Mouse (Mus musculus): ENCODE results near the gene Serpinb6a. TPM values are rescaled to one million over a fixed set of nuclear protein-coding genes. Genes with fewer than 3 reads are reported as not detected.
A peak's percentile ranks its signal among the peaks of the same experiment; 100 is the strongest.

Serpinb6a gene
- polyA plus RNA-seq, 1 experiment from 2014 or later, result 41.8 TPM

- Histone ChIP-seq H3K27ac (replicated peaks; ENCODE audit: low read depth, low read length) (no peak overlapping the region), H3K36me3 (ENCODE audit: control insufficient read depth, insufficient read depth, low read length) (peaks cover 3% of the 10 kb centered on the region; the same call in 1 of the 2 replicates), H3K4me2 (ENCODE audit: low read depth, severe bottlenecking) (no peak overlapping the region), H3K27me3 (ENCODE audit: control insufficient read depth, insufficient read depth, low read length) (no peaks in the 10 kb centered on the region), H3K4me1 (ENCODE audit: control insufficient read depth, insufficient read depth, low read length) (no peaks in the 10 kb centered on the region), H3K9me3 (ENCODE audit: control insufficient read depth, low read length) (no peaks in the 10 kb centered on the region), H3K9ac (ENCODE audit: low read length) (no peak overlapping the region), H3K4me3 (ENCODE audit: low read depth, low read length) (no peak overlapping the region)
- 94% methylated on average over 1 of the region's 1 CpGs for WGBS
- no peak for DNase-seq (ENCODE audit: low spot score)
- no peak for ATAC-seq (ENCODE audit: insufficient number of reproducible peaks, low FRiP score, low TSS enrichment, low read depth)
These were observed 15.9 kb upstream of the Serpinb6a start for GRCm38 (mm10) chr13:34018521-34018920.

- H3K27ac ChIP-seq (replicated peaks; ENCODE audit: low read depth, low read length), result no peak overlapping the region
- 95% methylated on average over 9 of the region's 9 CpGs for WGBS
- no peak overlapping the region for H3K4me2 ChIP-seq (ENCODE audit: low read depth, severe bottlenecking)
- no peak for ATAC-seq (ENCODE audit: insufficient number of reproducible peaks, low FRiP score, low TSS enrichment, low read depth)
- H3K4me1 ChIP-seq (ENCODE audit: control insufficient read depth, insufficient read depth, low read length), result no peaks in the 10 kb centered on the region
- no peak overlapping the region for H3K4me3 ChIP-seq (ENCODE audit: low read depth, low read length)
- peaks cover 3% of the 10 kb centered on the region; the same call in 1 of the 2 replicates for H3K36me3 ChIP-seq (ENCODE audit: control insufficient read depth, insufficient read depth, low read length)
- no peaks in the 10 kb centered on the region for H3K9me3 ChIP-seq (ENCODE audit: control insufficient read depth, low read length)
- no peak for DNase-seq (ENCODE audit: low spot score)
- no peak overlapping the region for H3K9ac ChIP-seq (ENCODE audit: low read length)
- no peaks in the 10 kb centered on the region for H3K27me3 ChIP-seq (ENCODE audit: control insufficient read depth, insufficient read depth, low read length)
These were observed 14.5 kb upstream of the Serpinb6a start for GRCm38 (mm10) chr13:34016927-34017569.

GRCm38 (mm10) chr13:34007234-34007633 is 4.6 kb upstream of the Serpinb6a start:
- Histone ChIP-seq H3K36me3 (ENCODE audit: control insufficient read depth, insufficient read depth, low read length) (no peaks in the 10 kb centered on the region), H3K27ac (replicated peaks; ENCODE audit: low read depth, low read length) (no peak overlapping the region), H3K9me3 (ENCODE audit: control insufficient read depth, low read length) (no peaks in the 10 kb centered on the region), H3K27me3 (ENCODE audit: control insufficient read depth, insufficient read depth, low read length) (no peaks in the 10 kb centered on the region), H3K4me1 (ENCODE audit: control insufficient read depth, insufficient read depth, low read length) (no peaks in the 10 kb centered on the region), H3K4me3 (ENCODE audit: low read depth, low read length) (no peak overlapping the region), H3K9ac (ENCODE audit: low read length) (no peak overlapping the region), H3K4me2 (ENCODE audit: low read depth, severe bottlenecking) (no peak overlapping the region)
- 70% methylated on average over 2 of the region's 2 CpGs for WGBS
- ATAC-seq (ENCODE audit: insufficient number of reproducible peaks, low FRiP score, low TSS enrichment, low read depth) (no peak), DNase-seq (ENCODE audit: low spot score) (no peak)

GRCm38 (mm10) chr13:34003058-34003457 is 464 bp upstream of the Serpinb6a start:
- ATAC-seq (ENCODE audit: insufficient number of reproducible peaks, low FRiP score, low TSS enrichment, low read depth), result no peak; the same call in 1 of the 2 replicates
- WGBS, result 17% methylated on average over 5 of the region's 5 CpGs

GRCm38 (mm10) chr13:33995197-33995596 is 7.4 kb downstream of the Serpinb6a start:
- Histone ChIP-seq H3K9me3 (ENCODE audit: control insufficient read depth, low read length) (no peaks in the 10 kb centered on the region), H3K4me3 (ENCODE audit: low read depth, low read length) (no peak overlapping the region), H3K36me3 (ENCODE audit: control insufficient read depth, insufficient read depth, low read length) (no peaks in the 10 kb centered on the region), H3K4me1 (ENCODE audit: control insufficient read depth, insufficient read depth, low read length) (no peaks in the 10 kb centered on the region), H3K27me3 (ENCODE audit: control insufficient read depth, insufficient read depth, low read length) (no peaks in the 10 kb centered on the region), H3K9ac (ENCODE audit: low read length) (no peak overlapping the region), H3K4me2 (ENCODE audit: low read depth, severe bottlenecking) (no peak overlapping the region), H3K27ac (replicated peaks; ENCODE audit: low read depth, low read length) (no peak overlapping the region)
- no peak for ATAC-seq (ENCODE audit: insufficient number of reproducible peaks, low FRiP score, low TSS enrichment, low read depth)
- peak; percentile 78 for DNase-seq (ENCODE audit: low spot score)
- 28% methylated on average over 1 of the region's 1 CpGs for WGBS

More at GRCm38 (mm10) chr13:34003058-34003457, 464 bp upstream of the Serpinb6a start:
- Histone ChIP-seq H3K4me1 (ENCODE audit: control insufficient read depth, insufficient read depth, low read length) (0 out of 2 replicates have a peak, but pooled peaks cover 3% of the 10 kb centered on the region), H3K4me2 (ENCODE audit: low read depth, severe bottlenecking) (peak overlapping the region; percentile 66), H3K4me3 (ENCODE audit: low read depth, low read length) (peak overlapping the region; percentile 93), H3K27me3 (ENCODE audit: control insufficient read depth, insufficient read depth, low read length) (no peaks in the 10 kb centered on the region), H3K9me3 (ENCODE audit: control insufficient read depth, low read length) (no peaks in the 10 kb centered on the region), H3K36me3 (ENCODE audit: control insufficient read depth, insufficient read depth, low read length) (no peaks in the 10 kb centered on the region), H3K9ac (ENCODE audit: low read length) (no peak overlapping the region), H3K27ac (replicated peaks; ENCODE audit: low read depth, low read length) (no peak overlapping the region)
- DNase-seq (ENCODE audit: low spot score), result no peak

- no peaks in the 10 kb centered on the region for H3K4me1 ChIP-seq (ENCODE audit: control insufficient read depth, insufficient read depth, low read length)
These were observed 13.0 kb downstream of the Serpinb6a start for GRCm38 (mm10) chr13:33989625-33990024.

GRCm38 (mm10) chr13:33966574-33966973 is 36.0 kb downstream of the Serpinb6a start:
- Histone ChIP-seq H3K4me3 (ENCODE audit: low read depth, low read length) (no peak overlapping the region), H3K27ac (replicated peaks; ENCODE audit: low read depth, low read length) (no peak overlapping the region)

More at GRCm38 (mm10) chr13:33989625-33990024, 13.0 kb downstream of the Serpinb6a start:
- H3K36me3 ChIP-seq (ENCODE audit: control insufficient read depth, insufficient read depth, low read length), result no peaks in the 10 kb centered on the region
- no peak for DNase-seq (ENCODE audit: low spot score)
- no peak overlapping the region for H3K4me3 ChIP-seq (ENCODE audit: low read depth, low read length)
- H3K27me3 ChIP-seq (ENCODE audit: control insufficient read depth, insufficient read depth, low read length), result no peaks in the 10 kb centered on the region
- no peaks in the 10 kb centered on the region for H3K9me3 ChIP-seq (ENCODE audit: control insufficient read depth, low read length)
- 84% methylated on average over 5 of the region's 5 CpGs for WGBS
- H3K4me2 ChIP-seq (ENCODE audit: low read depth, severe bottlenecking), result no peak overlapping the region
- no peak overlapping the region for H3K9ac ChIP-seq (ENCODE audit: low read length)
- H3K27ac ChIP-seq (replicated peaks; ENCODE audit: low read depth, low read length), result no peak overlapping the region
- ATAC-seq (ENCODE audit: insufficient number of reproducible peaks, low FRiP score, low TSS enrichment, low read depth), result no peak

GRCm38 (mm10) chr13:33966025-33966412 is 36.6 kb downstream of the Serpinb6a start:
- Histone ChIP-seq H3K36me3 (ENCODE audit: control insufficient read depth, insufficient read depth, low read length) (no peaks in the 10 kb centered on the region), H3K27ac (replicated peaks; ENCODE audit: low read depth, low read length) (no peak overlapping the region), H3K4me3 (ENCODE audit: low read depth, low read length) (no peak overlapping the region), H3K9me3 (ENCODE audit: control insufficient read depth, low read length) (no peaks in the 10 kb centered on the region), H3K9ac (ENCODE audit: low read length) (no peak overlapping the region), H3K4me1 (ENCODE audit: control insufficient read depth, insufficient read depth, low read length) (no peaks in the 10 kb centered on the region), H3K4me2 (ENCODE audit: low read depth, severe bottlenecking) (no peak overlapping the region; the same call in 1 of the 2 replicates), H3K27me3 (ENCODE audit: control insufficient read depth, insufficient read depth, low read length) (no peaks in the 10 kb centered on the region)
- WGBS, result 78% methylated on average over 4 of the region's 4 CpGs
- DNase-seq (ENCODE audit: low spot score) (no peak), ATAC-seq (ENCODE audit: insufficient number of reproducible peaks, low FRiP score, low TSS enrichment, low read depth) (no peak)

More at GRCm38 (mm10) chr13:33966574-33966973, 36.0 kb downstream of the Serpinb6a start:
- ATAC-seq (ENCODE audit: insufficient number of reproducible peaks, low FRiP score, low TSS enrichment, low read depth), result no peak
- H3K9me3 ChIP-seq (ENCODE audit: control insufficient read depth, low read length), result no peaks in the 10 kb centered on the region
- no peak for DNase-seq (ENCODE audit: low spot score)
- H3K4me1 ChIP-seq (ENCODE audit: control insufficient read depth, insufficient read depth, low read length), result no peaks in the 10 kb centered on the region
- H3K27me3 ChIP-seq (ENCODE audit: control insufficient read depth, insufficient read depth, low read length), result no peaks in the 10 kb centered on the region
- H3K9ac ChIP-seq (ENCODE audit: low read length), result no peak overlapping the region
- no peaks in the 10 kb centered on the region for H3K36me3 ChIP-seq (ENCODE audit: control insufficient read depth, insufficient read depth, low read length)
- no peak overlapping the region for H3K4me2 ChIP-seq (ENCODE audit: low read depth, severe bottlenecking)

Measured in limb, embryonic 11.5 days (tissue).